Mouse (Mus musculus) spleen, embryonic (tissue): ENCODE measurements around the gene Dennd1a.

Experiments used
- CTCF ChIA-PET: fragments of 350-600 bp; sonication (Branson Sonifier 250); formaldehyde crosslinking; loops from one replicate; lab custom pipeline; 2022; lab: Charles Lee

Dennd1a gene

GRCm38 (mm10) chr2:38125671-38126382 lies 161.4 kb downstream of the Dennd1a start:
- CTCF ChIA-PET, result no interaction called here

- CTCF ChIA-PET, result no interaction called here
Measured at GRCm38 (mm10) chr2:38124727-38125126, 162.5 kb downstream of the Dennd1a start.

- CTCF ChIA-PET, result no interaction called here
Measured at GRCm38 (mm10) chr2:38115000-38115399, 172.2 kb downstream of the Dennd1a start.

- CTCF ChIA-PET, result no interaction called here
Measured at GRCm38 (mm10) chr2:38111655-38112351, 175.4 kb downstream of the Dennd1a start.

GRCm38 (mm10) chr2:38108586-38108985 lies 178.6 kb downstream of the Dennd1a start:
- CTCF ChIA-PET, result no interaction called here

GRCm38 (mm10) chr2:38102674-38103073 lies 184.5 kb downstream of the Dennd1a start:
- CTCF ChIA-PET, result no interaction called here

GRCm38 (mm10) chr2:38100289-38100688 lies 186.9 kb downstream of the Dennd1a start:
- CTCF ChIA-PET, result no interaction called here

- CTCF ChIA-PET, result interaction anchor here (0.5 kb wide), 1 partner anchor 35 kb away, joined by 3 read pairs; no protein-coding TSS in a partner anchor
Measured at GRCm38 (mm10) chr2:38099120-38099773, 187.9 kb downstream of the Dennd1a start.

- CTCF ChIA-PET, result no interaction called here
Measured at GRCm38 (mm10) chr2:38097469-38097868, 189.7 kb downstream of the Dennd1a start.

GRCm38 (mm10) chr2:38096328-38096727 lies 190.9 kb downstream of the Dennd1a start:
- CTCF ChIA-PET, result no interaction called here

- CTCF ChIA-PET, result no interaction called here
Measured at GRCm38 (mm10) chr2:38094380-38095163, 192.6 kb downstream of the Dennd1a start.

- CTCF ChIA-PET, result no interaction called here
Measured at GRCm38 (mm10) chr2:38093968-38094367, 193.2 kb downstream of the Dennd1a start.

GRCm38 (mm10) chr2:38093242-38093641 lies 193.9 kb downstream of the Dennd1a start:
- CTCF ChIA-PET, result no interaction called here

- CTCF ChIA-PET, result interaction anchor here (0.6 kb wide), 1 partner anchor 32 kb away, joined by 4 read pairs; no protein-coding TSS in a partner anchor
Measured at GRCm38 (mm10) chr2:38088346-38088745, 198.8 kb downstream of the Dennd1a start.

GRCm38 (mm10) chr2:38085058-38085457 lies 202.1 kb downstream of the Dennd1a start:
- CTCF ChIA-PET, result interaction anchor here (0.6 kb wide), 1 partner anchor 186 kb away, joined by 3 read pairs; no protein-coding TSS in a partner anchor

- CTCF ChIA-PET, result no interaction called here
Measured at GRCm38 (mm10) chr2:38083251-38083650, 203.9 kb downstream of the Dennd1a start.

- CTCF ChIA-PET, result no interaction called here
Measured at GRCm38 (mm10) chr2:38074495-38074894, 212.7 kb downstream of the Dennd1a start.

GRCm38 (mm10) chr2:38072061-38072460 lies 215.1 kb downstream of the Dennd1a start:
- CTCF ChIA-PET, result no interaction called here

GRCm38 (mm10) chr2:38068171-38068572 lies 219.0 kb downstream of the Dennd1a start:
- CTCF ChIA-PET, result no interaction called here

- CTCF ChIA-PET, result no interaction called here
Measured at GRCm38 (mm10) chr2:38065914-38066313, 221.3 kb downstream of the Dennd1a start.

- CTCF ChIA-PET, result interaction anchor here (0.7 kb wide), 1 partner anchor 35 kb away, joined by 3 read pairs; no protein-coding TSS in a partner anchor
Measured at GRCm38 (mm10) chr2:38064266-38064665, 222.9 kb downstream of the Dennd1a start.
